Mouse (Mus musculus): ENCODE measurements at regions not wholly inside any gene's neighbourhood (a gene's known extent, or its start where the extent isn't known, plus 50 kb on each side); places are given as distances from the start of the nearest gene placed in this dataset.
A peak's percentile ranks its signal among the peaks of the same experiment; 100 is the strongest.

DNA sequence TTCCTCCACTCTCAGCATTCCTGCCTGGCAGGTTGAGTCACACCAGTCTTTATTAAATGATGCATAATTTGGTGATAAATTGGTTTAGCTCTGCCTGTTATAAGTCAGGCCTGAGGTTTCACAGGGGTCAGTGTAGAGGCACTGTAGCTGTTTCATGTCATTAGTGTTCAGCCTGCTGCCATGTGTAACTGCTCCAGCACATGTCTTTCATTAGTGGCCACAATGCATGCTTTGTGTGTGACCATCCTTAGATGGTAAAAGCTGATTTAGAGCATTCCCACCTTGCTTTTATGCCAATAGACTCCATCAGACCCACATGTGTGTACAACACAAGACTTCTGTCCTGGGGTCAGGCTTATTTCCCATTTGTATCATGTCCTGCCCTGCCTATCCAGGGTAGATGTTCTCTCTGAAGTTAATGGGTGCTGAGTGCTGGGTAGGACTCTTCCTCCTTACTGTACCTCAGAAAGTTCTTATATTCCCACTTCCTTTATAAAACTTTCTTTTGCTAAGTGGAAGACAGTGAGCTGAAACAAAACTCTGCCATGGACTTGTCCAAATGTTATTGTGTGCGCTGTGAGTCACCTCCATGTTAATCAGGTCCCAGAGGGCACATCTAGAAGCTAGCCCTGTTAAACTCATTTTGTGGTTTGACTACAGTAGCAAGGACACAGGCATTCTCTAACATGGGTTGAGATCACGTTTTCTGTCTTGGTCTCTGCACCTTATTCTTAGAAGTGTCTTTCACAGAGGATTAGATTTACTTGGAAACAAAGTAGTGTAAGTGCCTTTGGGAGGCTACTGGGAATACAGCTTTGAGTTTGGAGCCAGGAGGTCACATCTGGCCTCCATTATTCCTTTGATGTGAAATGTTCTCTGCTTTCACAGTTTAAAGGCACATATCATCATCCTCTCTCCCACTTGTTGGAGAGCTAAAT, 316.5 kb downstream of the Hace1 start:
- intact Hi-C loops (cut with DNase I), result no loop called here
- no peak for DNase-seq (ENCODE audit: extremely low spot score in 1 of 2, low spot score in 2 of 2)

DNA sequence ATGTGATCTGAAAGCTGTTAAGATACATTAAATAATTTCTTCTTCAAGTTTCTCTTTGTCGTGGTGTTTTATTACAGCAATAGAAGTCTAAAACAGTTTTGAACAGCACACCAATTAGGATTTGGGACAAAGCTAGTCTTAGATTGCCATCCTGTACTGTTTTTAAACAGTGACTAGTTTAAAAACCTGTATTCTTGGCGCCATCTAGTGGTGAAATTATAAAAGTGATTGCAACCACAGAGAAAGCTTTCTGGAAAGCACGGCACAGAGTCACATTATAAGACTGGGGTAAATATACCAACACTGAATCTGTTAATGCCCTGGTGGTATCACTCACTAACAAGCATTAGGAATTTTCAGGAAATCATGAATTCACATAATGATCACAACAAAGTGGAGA, 339.3 kb downstream of the Hace1 start:
- DNase-seq (ENCODE audit: extremely low spot score in 1 of 2, low spot score in 2 of 2), result peak in 1 of 2 experiments; percentile 10
- intact Hi-C loops (cut with DNase I), result loop anchor here (10.0 kb wide), 2 partner anchors 242 to 532 kb away; no protein-coding TSS in a partner anchor

DNA sequence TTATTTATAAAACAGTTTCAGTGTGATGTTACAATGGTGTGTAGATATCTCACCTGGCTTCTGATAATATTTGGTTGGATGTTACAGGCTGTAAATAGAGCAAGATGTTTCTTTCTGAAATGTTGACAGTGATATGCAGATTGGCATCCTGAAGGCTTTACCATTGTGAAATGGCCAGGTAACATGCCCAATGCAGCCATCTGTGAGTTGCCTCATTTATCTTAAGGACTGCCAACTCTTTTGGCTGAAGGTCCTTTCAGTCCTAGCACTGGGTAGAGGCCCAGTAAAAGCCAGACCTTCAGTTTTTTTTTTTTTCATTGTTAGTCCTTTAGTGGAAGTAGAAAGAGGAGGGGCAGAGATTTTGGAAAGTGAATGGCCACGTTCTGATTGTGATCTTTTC, 348.1 kb downstream of the Hace1 start:
- intact Hi-C loops (cut with DNase I), result no loop called here

DNA sequence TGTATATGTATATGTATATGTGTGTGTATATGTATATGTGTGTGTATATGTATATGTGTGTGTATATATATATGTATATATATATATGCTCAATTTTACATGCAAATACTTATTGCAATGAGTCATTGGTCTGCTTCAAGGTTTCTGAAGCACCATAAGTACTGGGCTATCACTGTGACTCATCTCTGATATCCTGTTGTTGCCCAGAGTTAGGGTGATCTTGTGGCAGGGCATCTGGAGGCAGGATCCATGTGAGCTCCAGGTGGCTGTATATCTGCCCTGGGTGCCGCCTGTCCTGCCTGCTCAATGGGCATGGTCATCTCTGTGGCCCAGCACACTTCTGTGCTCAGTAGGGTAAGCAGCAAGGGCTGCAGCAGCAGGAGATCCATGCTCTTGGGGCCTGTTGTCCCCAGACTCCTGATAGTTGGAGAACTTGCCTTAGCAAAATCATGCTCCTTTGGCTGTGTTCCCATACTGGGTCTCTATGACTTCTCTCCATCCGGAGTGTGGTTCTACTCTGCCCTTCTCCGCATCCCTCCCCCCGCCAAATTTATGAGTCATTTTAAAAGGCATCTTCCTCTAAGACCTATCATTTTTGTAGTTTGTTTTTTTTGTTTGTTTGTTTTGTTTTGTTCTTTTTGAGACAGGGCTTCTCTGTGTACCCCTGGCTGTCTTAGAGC, 356.1 kb downstream of the Hace1 start:
- intact Hi-C loops (cut with DNase I), result no loop called here
- DNase-seq (ENCODE audit: extremely low spot score in 1 of 2, low spot score in 2 of 2), result no peak

More for the DNA sequence above, 348.1 kb downstream of the Hace1 start:
- no peak for DNase-seq (ENCODE audit: extremely low spot score in 1 of 2, low spot score in 2 of 2)

DNA sequence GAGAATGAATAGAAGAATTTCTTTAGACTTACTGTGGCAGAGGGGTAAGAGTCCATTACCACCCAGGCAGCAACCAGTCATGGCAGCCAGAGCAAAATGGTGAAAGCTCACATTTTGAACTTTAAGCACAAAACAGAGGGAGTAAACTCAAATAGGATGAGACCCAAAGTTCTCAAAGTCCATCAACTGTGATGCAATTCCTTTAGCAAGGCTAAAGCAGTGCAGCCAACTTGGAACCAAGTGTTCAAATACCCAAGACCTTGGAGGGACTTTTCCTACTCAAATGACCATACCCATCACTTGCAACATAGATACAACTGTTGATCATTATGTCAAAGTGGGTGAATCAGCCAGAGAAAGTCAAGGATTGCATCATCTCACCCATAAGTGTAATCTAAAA, 380.1 kb downstream of the Hace1 start:
- DNase-seq (ENCODE audit: extremely low spot score in 1 of 2, low spot score in 2 of 2), result no peak
- intact Hi-C loops (cut with DNase I), result no loop called here

DNA sequence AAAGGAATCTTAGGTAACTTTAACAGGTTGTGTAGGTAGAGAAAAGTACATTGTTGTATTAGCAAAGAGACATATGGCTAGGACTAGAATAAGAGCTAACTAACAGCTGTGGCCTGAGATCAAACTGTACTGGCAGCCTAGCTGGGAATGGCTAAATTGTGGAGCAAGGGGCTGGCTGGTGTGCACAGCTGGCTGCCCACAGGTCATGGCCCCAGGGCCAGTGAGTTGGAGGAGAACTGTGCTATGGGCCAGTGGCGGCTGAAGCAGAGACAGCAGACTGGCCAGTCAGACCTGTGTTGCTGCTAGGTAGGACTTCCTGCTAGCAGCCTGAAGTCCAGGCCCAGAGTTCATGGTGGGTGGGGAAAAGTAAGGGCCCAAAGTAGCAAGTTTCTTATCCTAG, 394.6 kb downstream of the Hace1 start:
- no peak for DNase-seq (ENCODE audit: extremely low spot score in 1 of 2, low spot score in 2 of 2)
- intact Hi-C loops (cut with DNase I), result no loop called here

DNA sequence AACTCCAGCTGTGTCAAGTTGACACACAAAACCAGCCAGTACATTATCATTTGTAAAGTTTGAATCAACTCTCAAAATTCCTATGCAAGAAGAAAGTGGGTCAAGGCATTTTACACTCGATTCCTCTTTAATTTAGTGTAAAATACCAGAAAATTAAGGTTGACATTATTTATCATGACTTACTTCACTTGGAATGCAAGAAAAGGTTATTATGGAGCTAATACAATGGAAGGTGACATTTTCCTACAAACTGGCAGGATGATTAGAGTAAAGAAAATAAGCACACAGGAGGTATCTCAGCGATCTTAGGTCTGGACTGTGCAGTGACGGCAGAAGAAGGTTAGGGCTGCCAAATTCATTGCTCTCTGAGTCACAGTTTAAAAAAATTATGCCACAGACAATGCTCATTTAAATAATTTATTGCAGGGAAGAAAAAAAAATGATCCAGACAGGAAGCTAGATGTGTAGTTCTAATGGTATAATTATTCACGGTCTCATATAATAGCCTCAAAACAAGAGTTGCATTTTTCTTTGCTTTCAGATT, 405.2 kb downstream of the Hace1 start:
- intact Hi-C loops (cut with DNase I), result no loop called here
- no peak for DNase-seq (ENCODE audit: extremely low spot score in 1 of 2, low spot score in 2 of 2)

DNA sequence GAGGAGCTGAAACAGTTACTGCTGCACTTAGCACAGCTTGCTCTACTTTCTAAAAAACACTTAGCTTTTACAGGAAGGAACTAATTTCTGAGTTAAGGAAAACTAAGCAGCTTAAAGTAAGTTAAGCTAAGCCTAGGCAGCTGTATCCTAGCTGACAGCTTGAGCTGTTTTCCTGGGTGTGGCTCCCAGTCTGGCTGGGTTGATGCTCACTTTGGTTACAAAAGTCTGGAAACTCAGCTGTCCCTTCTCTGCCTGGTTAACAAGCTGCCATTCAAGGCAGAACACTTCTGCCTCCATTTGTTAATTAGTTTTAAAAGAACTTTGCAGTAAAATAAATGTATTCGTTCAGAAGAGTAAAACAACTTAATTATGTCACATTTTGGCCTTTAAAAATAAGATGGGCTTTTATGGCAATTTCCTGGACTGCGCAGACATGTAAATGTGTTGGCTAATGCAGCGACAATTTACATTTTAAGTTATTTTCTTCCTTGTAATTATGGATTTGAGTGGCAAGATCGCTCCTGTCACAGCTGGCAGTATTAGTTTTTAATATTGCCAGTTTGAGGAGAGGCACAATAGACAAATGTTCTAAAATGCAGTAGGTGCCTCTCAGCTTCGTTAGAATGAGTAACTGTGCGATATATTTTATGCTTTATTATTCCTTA, 406.2 kb downstream of the Hace1 start:
- DNase-seq (ENCODE audit: extremely low spot score in 1 of 2, low spot score in 2 of 2), result no peak

DNA sequence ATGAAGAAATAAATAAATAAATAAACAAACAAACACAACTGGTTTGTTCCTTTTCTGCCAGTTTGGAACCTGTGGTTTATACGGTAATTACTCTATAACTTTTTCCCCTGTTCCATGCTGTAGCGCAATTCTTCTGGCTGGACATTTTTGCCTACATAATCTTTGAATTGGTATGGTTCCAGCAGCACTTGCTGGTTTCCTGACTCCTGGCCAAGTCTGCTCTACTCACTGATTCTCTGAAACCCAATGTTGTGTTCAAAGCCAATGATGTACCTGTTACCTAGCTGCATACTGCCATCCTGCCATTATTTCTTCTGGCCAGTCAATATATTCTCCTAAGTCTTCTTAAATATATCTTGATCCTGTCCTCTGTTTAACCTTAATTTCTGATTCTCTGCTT, 408.7 kb downstream of the Hace1 start:
- no peak for DNase-seq (ENCODE audit: extremely low spot score in 1 of 2, low spot score in 2 of 2)
- intact Hi-C loops (cut with DNase I), result no loop called here

More for the DNA sequence above, 406.2 kb downstream of the Hace1 start:
- intact Hi-C loops (cut with DNase I), result no loop called here

DNA sequence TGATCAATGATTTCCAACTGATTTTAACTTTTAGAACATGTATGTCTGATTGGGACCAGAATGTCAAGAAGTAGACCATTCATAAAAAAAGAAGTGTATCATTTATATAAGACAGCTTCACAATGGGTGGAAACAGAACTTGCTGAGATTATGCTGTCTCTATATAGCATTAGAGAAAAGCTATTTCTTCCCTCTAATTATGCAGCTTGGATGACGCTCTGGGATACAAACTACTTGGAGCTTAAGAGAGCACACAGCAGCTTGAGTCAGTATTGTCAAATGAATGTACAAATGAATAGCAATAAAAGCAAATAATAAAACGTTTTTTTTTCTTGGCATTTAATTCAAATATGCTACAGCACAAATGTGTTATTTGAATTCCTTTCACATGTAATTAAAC, 428.7 kb downstream of the Hace1 start:
- intact Hi-C loops (cut with DNase I), result loop anchor here (5.0 kb wide), 1 partner anchor 329 kb away; no protein-coding TSS in a partner anchor
- DNase-seq (ENCODE audit: extremely low spot score in 1 of 2, low spot score in 2 of 2), result no peak

DNA sequence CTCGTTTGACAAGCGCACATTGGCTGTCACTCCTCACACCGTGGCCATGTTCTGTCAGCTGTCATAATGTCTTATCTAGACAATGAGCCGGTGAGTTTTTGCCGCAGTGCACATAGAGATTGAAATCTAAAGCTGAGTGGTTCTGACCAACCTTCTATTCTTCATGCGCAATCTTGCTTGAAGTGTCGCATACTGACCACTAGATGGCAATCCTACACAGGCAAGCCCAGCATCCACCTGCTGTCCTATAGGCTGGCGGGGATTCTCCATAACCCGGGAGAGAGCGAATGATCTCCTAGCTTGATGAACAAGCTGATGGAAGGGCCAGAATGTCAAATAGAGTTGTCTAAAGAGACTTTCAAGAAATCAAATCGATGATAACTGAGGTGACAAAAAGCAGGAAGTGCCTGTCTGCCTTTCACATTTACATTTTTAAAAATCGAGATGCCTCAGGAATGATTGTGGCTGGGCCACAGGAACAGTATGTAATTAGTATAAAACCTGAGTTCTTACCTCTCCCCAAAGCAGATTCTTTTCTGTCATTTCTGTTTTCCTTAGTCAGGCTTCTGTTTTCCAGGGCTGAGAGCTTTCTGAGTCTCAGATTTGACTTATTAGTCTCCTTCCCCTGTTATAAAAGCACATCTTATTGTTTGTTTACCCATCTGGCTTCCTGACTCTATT, 434.4 kb downstream of the Hace1 start:
- intact Hi-C loops (cut with DNase I), result no loop called here
- DNase-seq (ENCODE audit: extremely low spot score in 1 of 2, low spot score in 2 of 2), result peak; percentile 37 to 80

DNA sequence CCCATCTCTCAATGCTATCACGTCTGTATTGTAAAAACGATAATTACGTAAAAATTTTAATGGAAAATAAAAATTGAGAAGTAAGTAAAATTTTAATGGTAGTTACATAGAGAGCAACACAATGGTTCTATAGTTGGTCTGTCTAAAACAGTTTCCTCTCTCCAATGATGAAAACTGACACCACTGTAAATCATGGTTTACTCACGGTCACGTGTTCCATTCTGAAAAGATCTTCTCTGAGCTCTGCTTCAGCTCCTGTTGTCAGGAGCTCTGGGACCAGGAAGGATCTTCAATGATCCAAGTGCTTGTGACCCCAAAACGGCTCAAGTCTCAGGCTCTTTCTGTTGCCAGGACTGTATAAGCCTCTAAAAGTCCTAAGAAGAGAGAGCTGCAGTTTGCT, 435.0 kb downstream of the Hace1 start:
- no peak for DNase-seq (ENCODE audit: extremely low spot score in 1 of 2, low spot score in 2 of 2)
- intact Hi-C loops (cut with DNase I), result no loop called here

DNA sequence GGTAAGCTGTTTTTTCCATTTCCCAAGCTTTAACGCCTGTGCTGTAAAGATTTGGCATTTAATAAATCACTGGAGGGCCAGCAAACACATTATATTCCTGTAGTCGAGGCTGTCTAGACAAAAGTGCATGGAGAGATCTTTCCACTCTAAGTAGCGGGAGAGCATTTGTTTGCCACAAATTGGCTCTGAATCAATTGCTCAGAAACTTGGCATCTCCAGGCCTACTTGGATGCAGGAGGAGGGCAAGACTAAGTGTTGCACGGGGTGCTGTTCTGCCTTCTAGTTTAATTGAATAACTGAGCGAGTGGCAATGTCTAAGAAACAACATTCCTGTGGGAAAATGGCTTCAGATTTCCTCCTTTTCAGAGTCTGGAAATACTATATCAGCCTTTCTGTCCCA, 438.7 kb downstream of the Hace1 start:
- peak in 1 of 2 experiments; percentile 27 for DNase-seq (ENCODE audit: extremely low spot score in 1 of 2, low spot score in 2 of 2)
- intact Hi-C loops (cut with DNase I), result no loop called here

DNA sequence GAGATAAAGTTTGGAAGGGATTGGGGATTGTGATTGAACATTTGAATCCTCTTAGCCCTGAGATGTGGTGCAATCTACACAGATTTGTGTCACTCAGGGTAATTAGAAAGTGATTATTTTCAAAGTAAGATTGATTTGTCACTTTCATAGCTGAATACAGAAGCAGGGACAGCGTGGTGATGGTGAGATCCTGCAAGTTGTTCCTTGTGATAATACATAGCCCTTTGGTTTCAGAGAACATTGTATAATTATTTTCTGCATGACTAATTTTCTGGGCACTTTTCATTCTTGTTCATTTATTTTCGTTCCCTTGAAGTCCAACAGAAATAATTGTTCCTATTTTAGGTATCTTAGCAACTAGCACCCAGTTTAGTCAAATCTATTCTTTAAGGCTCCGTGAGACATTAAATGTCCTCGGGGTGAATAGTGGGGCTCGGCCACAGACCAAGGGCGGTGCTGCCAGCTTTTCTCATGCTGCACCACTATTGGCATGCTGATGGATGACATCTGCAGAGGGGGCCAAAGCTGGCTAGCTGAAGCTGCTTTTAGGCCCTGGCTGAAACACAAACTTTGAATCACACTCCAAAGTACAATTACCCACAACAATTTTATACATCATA, 468.0 kb downstream of the Hace1 start:
- peak in 1 of 2 experiments; percentile 43 for DNase-seq (ENCODE audit: extremely low spot score in 1 of 2, low spot score in 2 of 2)
- intact Hi-C loops (cut with DNase I), result no loop called here

DNA sequence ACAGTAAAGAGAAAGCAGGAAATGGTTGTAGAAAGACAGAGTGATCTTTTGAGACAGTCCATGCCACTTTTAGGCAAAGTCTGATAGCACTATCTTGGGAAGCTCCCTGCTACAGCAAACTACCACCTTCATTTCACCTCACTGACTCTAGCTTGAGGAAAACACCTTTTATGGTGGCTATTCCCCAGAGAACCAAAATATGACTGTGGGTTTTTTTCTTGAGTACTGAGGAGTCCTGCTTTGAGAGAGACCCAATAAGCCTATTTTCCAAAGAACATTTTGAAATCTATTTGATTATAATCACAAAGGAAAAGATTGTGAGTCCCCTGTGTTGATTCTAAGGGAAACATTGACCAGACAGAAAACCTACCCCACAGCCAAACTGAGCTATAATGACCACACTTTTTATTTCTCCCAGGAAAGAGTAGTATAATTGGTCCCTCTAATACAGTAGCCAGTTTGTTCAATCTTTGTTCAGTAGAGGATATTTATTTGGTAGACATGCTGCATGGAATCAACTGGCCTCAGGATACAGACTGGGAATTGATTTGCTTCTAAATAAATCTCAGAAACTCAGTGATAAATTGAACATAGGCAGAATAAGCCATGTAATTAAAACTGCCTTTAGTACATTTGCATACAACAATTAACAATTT, 468.6 kb downstream of the Hace1 start:
- intact Hi-C loops (cut with DNase I), result no loop called here
- DNase-seq (ENCODE audit: extremely low spot score in 1 of 2, low spot score in 2 of 2), result no peak

DNA sequence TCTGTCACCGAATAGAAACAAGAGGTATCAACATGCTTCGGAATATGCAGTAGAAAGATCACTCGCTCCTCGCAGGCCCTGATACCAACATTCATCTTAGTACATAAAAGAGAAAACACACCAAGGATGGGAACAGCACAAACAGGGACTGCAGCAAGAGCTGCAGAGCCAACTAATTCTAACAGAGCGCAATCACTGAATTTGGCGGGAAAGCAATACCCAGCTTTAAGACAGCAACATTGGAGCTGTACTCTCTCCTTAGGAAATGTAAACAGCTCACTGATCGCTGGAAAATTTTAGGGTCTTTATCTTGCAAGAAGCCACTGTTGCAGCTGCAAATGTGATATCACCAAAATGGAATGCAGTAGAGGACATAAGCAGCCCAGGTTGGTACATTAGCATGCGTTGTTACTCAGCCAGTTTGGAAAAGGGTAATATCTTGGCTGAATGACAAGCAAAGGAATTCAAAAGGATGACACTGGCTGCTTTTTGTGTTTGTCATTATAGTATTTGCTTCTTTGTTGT, 469.3 kb downstream of the Hace1 start:
- no peak for DNase-seq (ENCODE audit: extremely low spot score in 1 of 2, low spot score in 2 of 2)

DNA sequence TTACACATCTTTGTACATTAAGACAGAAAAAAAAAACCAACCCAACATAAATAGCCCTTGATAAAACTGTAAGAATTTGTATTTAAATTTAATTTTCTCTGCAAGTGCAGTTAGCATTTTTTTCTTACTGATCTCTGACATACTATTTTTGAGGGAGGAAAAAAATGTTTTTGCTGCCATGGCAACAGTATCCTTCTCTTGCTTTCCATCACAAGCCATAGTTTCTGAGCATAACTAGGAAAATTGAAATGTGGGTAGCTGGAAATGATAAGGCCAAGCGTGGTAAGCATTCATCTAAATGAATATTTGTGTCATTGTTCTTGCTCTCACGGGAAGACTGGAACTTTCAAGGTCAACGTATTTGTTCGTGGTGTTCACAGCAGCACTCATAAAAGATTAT, 470.0 kb downstream of the Hace1 start:
- intact Hi-C loops (cut with DNase I), result no loop called here
- DNase-seq (ENCODE audit: extremely low spot score in 1 of 2, low spot score in 2 of 2), result no peak

More for the DNA sequence above, 469.3 kb downstream of the Hace1 start:
- intact Hi-C loops (cut with DNase I), result no loop called here

All from left cerebral cortex, postnatal 10 days (tissue).